Mouse (Mus musculus) ES-Bruce4 (cell line): ENCODE data around the gene Erc2.

Experiments
- CTCF ChIP-seq: IDR thresholded peaks from one replicate; pipeline ENCODE4 v1.8.1; 2011; ENCODE audit warnings: low read depth, low read length
- EP300 ChIP-seq: IDR thresholded peaks from 2 replicates; pipeline ENCODE4 v1.6.1; 2011; ENCODE audit warnings: low read depth, low read length; ENCODE audit not compliant: insufficient read depth
- POLR2A ChIP-seq: IDR thresholded peaks from one replicate; pipeline ENCODE4 v1.8.1; 2011; ENCODE audit warnings: low read length; ENCODE audit not compliant: insufficient read depth

DNA sequence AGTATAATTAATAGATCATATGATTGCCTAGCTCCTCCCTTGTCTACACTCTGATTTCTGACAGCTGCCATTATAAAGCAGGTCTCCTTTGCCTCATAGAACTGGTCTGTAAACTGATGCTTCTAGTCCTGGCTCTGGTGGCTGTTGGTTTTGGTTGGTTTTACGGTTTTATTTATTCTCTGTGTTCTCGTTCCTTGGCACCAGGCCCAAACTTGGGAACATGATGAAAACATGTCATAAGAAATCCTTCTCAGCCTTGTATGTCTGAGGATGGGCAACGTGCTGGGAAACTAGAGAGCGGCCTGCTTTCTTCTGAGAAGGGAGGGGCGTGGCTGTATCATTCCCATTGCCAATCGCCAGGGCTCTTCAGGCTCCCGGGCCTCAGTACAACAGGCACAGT lies 704.2 kb downstream of the Erc2 start:
- TF ChIP-seq EP300 (no peak), CTCF (no peak), POLR2A (no peak)
